Mouse (Mus musculus) cerebellum, adult 11 months (tissue): ENCODE measurements around the gene Rnaseh2a.

ENCODE experiments used
- DNase-seq: peaks from one replicate; pipeline ENCODE4 v3.0.0; 2022

The Rnaseh2a gene

GRCm38 (mm10) chr8:84982499-84983011, 13.0 kb upstream of the Rnaseh2a start:
- no peak for DNase-seq

- no peak for DNase-seq
These were observed 12.3 kb upstream of the Rnaseh2a start for GRCm38 (mm10) chr8:84981644-84982498.

GRCm38 (mm10) chr8:84980622-84981358, 11.2 kb upstream of the Rnaseh2a start:
- peak; percentile 59 for DNase-seq

GRCm38 (mm10) chr8:84979599-84980421, 10.2 kb upstream of the Rnaseh2a start:
- peak; percentile 85 for DNase-seq

GRCm38 (mm10) chr8:84978248-84978940, 8.8 kb upstream of the Rnaseh2a start, which contains the start of gene Junb:
TSS of gene Junb (minus strand) at chr8:84978718.
- peak; percentile 87 for DNase-seq

GRCm38 (mm10) chr8:84977435-84978247, 8.1 kb upstream of the Rnaseh2a start:
- DNase-seq, result peak; percentile 55

- DNase-seq, result peak; percentile 51
These were observed 7.3 kb upstream of the Rnaseh2a start for GRCm38 (mm10) chr8:84976763-84977434.

GRCm38 (mm10) chr8:84976031-84976762, 6.6 kb upstream of the Rnaseh2a start:
- peak; percentile 93 for DNase-seq

GRCm38 (mm10) chr8:84975434-84975833, 5.9 kb upstream of the Rnaseh2a start:
- DNase-seq, result no peak

GRCm38 (mm10) chr8:84974543-84975142, 5.1 kb upstream of the Rnaseh2a start:
- no peak for DNase-seq

GRCm38 (mm10) chr8:84973803-84974542, 4.4 kb upstream of the Rnaseh2a start:
- no peak for DNase-seq

GRCm38 (mm10) chr8:84973079-84973478, 3.5 kb upstream of the Rnaseh2a start:
- no peak for DNase-seq

GRCm38 (mm10) chr8:84970913-84971312, 1.3 kb upstream of the Rnaseh2a start:
- no peak for DNase-seq

- no peak for DNase-seq
These were observed 696 bp upstream of the Rnaseh2a start for GRCm38 (mm10) chr8:84970135-84970790.

- DNase-seq, result no peak
These were observed 917 bp downstream of the Rnaseh2a start for GRCm38 (mm10) chr8:84968650-84969049.

- DNase-seq, result no peak
These were observed 1.8 kb downstream of the Rnaseh2a start for GRCm38 (mm10) chr8:84967532-84968304.

- DNase-seq, result no peak
These were observed 3.0 kb downstream of the Rnaseh2a start for GRCm38 (mm10) chr8:84966603-84967002.
